Comparison of ENCODE assay signal across 8 mouse cellular contexts in the genomic region with DNA sequence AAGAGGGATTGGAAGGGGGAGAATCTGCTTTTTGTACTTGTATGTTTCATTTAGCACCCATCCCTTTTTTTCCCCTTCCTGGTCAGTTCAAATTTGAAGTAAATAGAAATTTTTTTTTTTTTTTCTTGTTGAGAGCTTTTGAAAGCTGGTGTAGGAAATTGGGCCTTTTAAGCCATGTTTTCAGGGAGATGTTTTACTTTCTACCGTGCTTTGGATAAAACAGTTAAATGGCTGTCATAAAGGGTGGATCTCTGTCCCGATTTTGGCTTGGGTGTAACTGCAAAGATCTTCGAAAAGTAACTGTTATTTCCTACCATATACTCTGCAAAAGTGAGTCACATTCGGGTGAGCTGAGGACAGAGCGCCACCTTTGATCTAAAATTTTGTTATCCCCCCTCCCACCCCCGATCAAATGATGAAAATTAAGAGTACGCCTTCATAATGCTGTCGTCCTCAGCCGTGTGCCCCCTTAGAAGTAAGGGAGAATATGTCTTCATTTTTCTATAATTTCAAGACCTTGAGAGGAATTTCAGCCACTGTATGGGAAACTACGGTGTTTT. TPM values are rescaled to one million over a fixed set of nuclear protein-coding genes. Genes with fewer than 3 reads are reported as not detected.
A peak's percentile ranks its signal among the peaks of the same experiment; 100 is the strongest.
DNase-seq lines count a peak whose midpoint lies in the region; ATAC-seq and TF ChIP-seq lines count a peak whose summit lies in the region.

No protein-coding gene starts in this region.

- peak; percentile 48 for DNase-seq in CD4-positive, CD25-positive, alpha-beta regulatory T cell, adult 2 months (ENCODE audit: low read depth, low spot score)
- DNase-seq in stomach, postnatal 0 days (ENCODE audit: low spot score) = no peak
- DNase-seq in cerebellum, adult 8-10 months = no peak
- no peak for DNase-seq in frontal cortex, postnatal 36 days (ENCODE audit: low spot score in 2 of 2)

- TF ChIP-seq EP300 in stomach, postnatal 0 days (optimal IDR thresholded peaks at IDR 0.05) = no peak

- peaks cover 2% of the 10 kb centered on the region for H3K27me3 ChIP-seq in megakaryocyte, embryonic 14.5 days (replicated peaks)
- H3K27me3 ChIP-seq in liver, embryonic 12.5 days (replicated peaks) = no peaks in the 10 kb centered on the region
- no peaks in the 10 kb centered on the region for H3K27me3 ChIP-seq in stomach, postnatal 0 days (ENCODE audit: control insufficient read depth, insufficient read depth, low read length)

- H3K4me1 ChIP-seq in megakaryocyte, embryonic 14.5 days = peaks cover 16% of the 10 kb centered on the region
- H3K4me1 ChIP-seq in liver, embryonic 12.5 days = peaks cover 35% of the 10 kb centered on the region
- no peaks in the 10 kb centered on the region for H3K4me1 ChIP-seq in stomach, postnatal 0 days (replicated peaks; ENCODE audit: control insufficient read depth, insufficient read depth)

- H3K4me2 ChIP-seq in liver, embryonic 12.5 days = peak overlapping the region; percentile 96
- peak overlapping the region; percentile 82 for H3K4me2 ChIP-seq in stomach, postnatal 0 days (replicated peaks; ENCODE audit: low read depth)

- H3K36me3 ChIP-seq in megakaryocyte, embryonic 14.5 days (replicated peaks; ENCODE audit: low read length) = no peaks in the 10 kb centered on the region
- H3K36me3 ChIP-seq in liver, embryonic 12.5 days = no peaks in the 10 kb centered on the region
- no peaks in the 10 kb centered on the region for H3K36me3 ChIP-seq in stomach, postnatal 0 days (ENCODE audit: control insufficient read depth, insufficient read depth, low read length)

- H3K4me3 ChIP-seq in megakaryocyte, embryonic 14.5 days (replicated peaks) = peak overlapping the region; percentile 100
- H3K4me3 ChIP-seq in liver, embryonic 12.5 days = peak overlapping the region; percentile 99
- H3K4me3 ChIP-seq in stomach, postnatal 0 days (ENCODE audit: low read depth, low read length) = peak overlapping the region; percentile 91; the same call in 1 of the 2 replicates

- H3K27ac ChIP-seq in liver, embryonic 12.5 days = no peak overlapping the region
- H3K27ac ChIP-seq in stomach, postnatal 0 days (replicated peaks) = no peak overlapping the region

- TF ChIP-seq CTCF in stomach, postnatal 0 days (IDR thresholded peaks at IDR 0.05; ENCODE audit: low read depth) = no peak

- WGBS in liver, embryonic 12.5 days (ENCODE audit: insufficient replicate concordance) = 62% methylated on average over 10 of the region's 10 CpGs
- WGBS in stomach, postnatal 0 days = 64% methylated on average over 10 of the region's 10 CpGs

- H3K9ac ChIP-seq in liver, embryonic 12.5 days = peak overlapping the region; percentile 98
- no peak overlapping the region for H3K9ac ChIP-seq in stomach, postnatal 0 days (ENCODE audit: low read length)

- ATAC-seq in CD4-positive, CD25-positive, alpha-beta regulatory T cell, adult 4 months = no peak
- no peak for ATAC-seq in megakaryocyte, adult 5-6 weeks (ENCODE audit: poor library complexity, severe bottlenecking)
- ATAC-seq in liver, embryonic 12.5 days = no peak
- ATAC-seq in stomach, postnatal 0 days (ENCODE audit: low FRiP score, low TSS enrichment) = no peak

- no peaks in the 10 kb centered on the region for H3K9me3 ChIP-seq in megakaryocyte, embryonic 14.5 days
- H3K9me3 ChIP-seq in liver, embryonic 12.5 days (replicated peaks) = no peaks in the 10 kb centered on the region
- H3K9me3 ChIP-seq in stomach, postnatal 0 days (ENCODE audit: control insufficient read depth, low read length) = no peaks in the 10 kb centered on the region

RNA-seq across cellular contexts. Expression of gene Atp2b1, which starts 2.7 kb away (rescaled TPM):
- 100 to 1,000 TPM; 147 to 159 TPM for polyA plus RNA-seq in CD4-positive, CD25-positive, alpha-beta regulatory T cell, adult 4 months (2017; shearing (Covaris generic))
- 3.2 and 5.4 TPM in 2 replicates for polyA plus RNA-seq in megakaryocyte, embryonic 14.5 days (2012; ENCODE audit: insufficient read depth, low replicate concordance)
- 81.2 and 94.2 TPM in 2 replicates for total RNA-seq in megakaryocyte, adult 5-6 weeks (2015)
- 118 and 132 TPM in 2 replicates for total RNA-seq in megakaryocyte, adult 5-6 weeks (2017)
- 46.9 and 48.9 TPM in 2 replicates for polyA plus RNA-seq in liver, embryonic 12.5 days (2016; fragmentation: Nextera tagmentation; extraction: Ambion mirVana)
- 84.4 and 99.6 TPM in 2 replicates for polyA plus RNA-seq in stomach, postnatal 0 days (2015; fragmentation: Nextera tagmentation; extraction: Ambion mirVana)
